Mouse (Mus musculus) intestine, embryonic 15.5 days (tissue): Measurements from ENCODE around the gene Hdac10. TPM values are rescaled to one million over a fixed set of nuclear protein-coding genes. Genes with fewer than 3 reads are reported as not detected.

Experiments
- ATAC-seq: fragments of 200-750 bp; cut with Nextera tagmentation; 2 replicates; pipeline ENCODE4 v1.8.0; 2017; ENCODE audit warnings: moderate TSS enrichment, moderate library complexity
- H3K27ac ChIP-seq: fragments of 300-500 bp; sonication (generic); 2 replicates; pipeline ENCODE4 v1.5.1; 2015; ENCODE audit warnings: mild to moderate bottlenecking, inconsistent platforms
- H3K27me3 ChIP-seq: fragments of 300-500 bp; sonication (generic); replicated peaks from 2 replicates; pipeline ENCODE4 v1.6.1; 2015; ENCODE audit warnings: inconsistent platforms
- H3K36me3 ChIP-seq: fragments of 300-500 bp; sonication (generic); 2 replicates; pipeline ENCODE4 v1.6.1; 2015; ENCODE audit warnings: inconsistent platforms
- H3K4me1 ChIP-seq: fragments of 300-500 bp; sonication (generic); replicated peaks from 2 replicates; pipeline ENCODE4 v1.6.1; 2015; ENCODE audit warnings: inconsistent platforms
- H3K4me2 ChIP-seq: fragments of 300-500 bp; sonication (generic); replicated peaks from 2 replicates; pipeline ENCODE4 v1.6.1; 2015; ENCODE audit warnings: mild to moderate bottlenecking, inconsistent platforms
- H3K4me3 ChIP-seq: fragments of 300-500 bp; sonication (generic); replicated peaks from 2 replicates; pipeline ENCODE4 v1.5.1; 2015; ENCODE audit warnings: inconsistent platforms
- H3K9ac ChIP-seq: fragments of 300-500 bp; sonication (generic); 2 replicates; pipeline ENCODE4 v1.6.1; 2015; ENCODE audit warnings: inconsistent platforms
- H3K9me3 ChIP-seq: fragments of 300-500 bp; sonication (generic); 2 replicates; pipeline ENCODE4 v1.6.1; 2016; ENCODE audit warnings: inconsistent platforms
- WGBS: fragments of 180-500 bp; shearing (Covaris S2); methylation state at CpG from one replicate; pipeline ENCODE4 v1.1.7; 2015; 5-methylcytosine and 5-hydroxymethylcytosine counted together
- polyA plus RNA-seq: library from polyadenylated mRNA; unstranded; fragments of >200 nt; fragmentation: Nextera tagmentation; extraction: Ambion mirVana; gene quantifications from 2 replicates; pipeline ENCODE4 v1.2.1, GENCODE M21; 2015

The Hdac10 gene
- polyA plus RNA-seq: 20.3 and 20.8 TPM in 2 replicates

- Histone ChIP-seq H3K27me3 (no peaks in the 10 kb centered on the region), H3K27ac (peak within 1 kb of the TSS; percentile 87), H3K36me3 (no peaks in the 10 kb centered on the region), H3K9me3 (no peaks in the 10 kb centered on the region), H3K4me3 (peak within 1 kb of the TSS; percentile 65), H3K4me2 (peak within 1 kb of the TSS; percentile 91), H3K4me1 (peaks cover 22% of the 10 kb centered on the region), H3K9ac (peak within 1 kb of the TSS; percentile 68)
- WGBS: 2% methylated on average over 36 of the region's 36 CpGs
- ATAC-seq: peak; percentile 92
Measured at GRCm38 (mm10) chr15:89128382-89129350, at the start of gene Hdac10. TSS of gene Hdac10 (minus strand) at chr15:89128700.

DNA sequence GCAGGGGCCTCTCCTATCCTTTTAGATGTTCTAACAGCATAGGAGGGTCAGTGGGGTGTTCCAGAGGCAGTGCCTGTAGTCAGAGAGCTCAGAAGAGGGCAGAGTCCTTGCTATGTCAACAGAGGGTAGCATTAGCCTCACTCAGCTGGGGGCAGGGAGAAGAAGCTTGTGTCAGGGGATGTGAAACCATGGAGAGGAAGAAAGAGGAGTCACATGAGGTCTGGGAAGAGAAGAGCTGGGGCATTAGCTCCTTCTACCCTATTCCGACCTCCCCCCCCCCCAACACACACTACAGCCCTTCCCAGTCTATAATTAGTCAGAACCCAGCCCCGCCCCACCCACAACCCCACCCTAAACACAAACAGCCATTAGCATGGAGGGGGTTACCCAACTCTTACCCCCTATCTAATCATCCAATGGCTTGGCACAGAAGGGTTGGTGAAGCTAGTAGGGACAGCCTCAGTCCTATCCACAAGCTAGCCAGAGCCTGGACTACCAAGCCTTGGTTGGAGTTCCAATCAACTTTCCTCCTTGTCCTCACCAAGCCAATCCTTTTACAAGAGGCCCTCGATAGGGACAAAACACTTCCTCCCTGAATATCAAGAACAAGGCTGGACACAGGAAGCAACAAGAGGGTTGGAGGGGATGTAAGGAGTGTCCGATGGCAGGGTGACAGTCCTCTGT is 49.2 kb upstream of the Hdac10 start:
- H3K9ac ChIP-seq: peak overlapping the region; percentile 9; the same call in 1 of the 2 replicates
- H3K4me1 ChIP-seq: peaks cover 68% of the 10 kb centered on the region
- H3K4me2 ChIP-seq: peak overlapping the region; percentile 90
- H3K27ac ChIP-seq: peak overlapping the region; percentile 93
- ATAC-seq: peak; percentile 31
- H3K27me3 ChIP-seq: no peaks in the 10 kb centered on the region
- 56% methylated on average over 4 of the region's 4 CpGs for whole genome bisulfite sequencing
- H3K4me3 ChIP-seq: 0 out of 2 replicates have a peak overlapping the region, but pooled peaks have one; percentile 85
- no peaks in the 10 kb centered on the region for H3K9me3 ChIP-seq
- H3K36me3 ChIP-seq: no peaks in the 10 kb centered on the region

- no peaks in the 10 kb centered on the region for H3K9me3 ChIP-seq
- ATAC-seq: peak; percentile 14
- 0 out of 2 replicates have a peak overlapping the region, but pooled peaks have one; percentile 6 for H3K4me3 ChIP-seq
- no peaks in the 10 kb centered on the region for H3K36me3 ChIP-seq
- H3K27ac ChIP-seq: peak overlapping the region; percentile 93
- H3K9ac ChIP-seq: peak overlapping the region; percentile 9
- 7% methylated on average over 5 of the region's 5 CpGs for WGBS
- no peaks in the 10 kb centered on the region for H3K27me3 ChIP-seq
- peak overlapping the region; percentile 90 for H3K4me2 ChIP-seq
- H3K4me1 ChIP-seq: peaks cover 71% of the 10 kb centered on the region
Measured at GRCm38 (mm10) chr15:89177121-89177520, 48.6 kb upstream of the Hdac10 start.

DNA sequence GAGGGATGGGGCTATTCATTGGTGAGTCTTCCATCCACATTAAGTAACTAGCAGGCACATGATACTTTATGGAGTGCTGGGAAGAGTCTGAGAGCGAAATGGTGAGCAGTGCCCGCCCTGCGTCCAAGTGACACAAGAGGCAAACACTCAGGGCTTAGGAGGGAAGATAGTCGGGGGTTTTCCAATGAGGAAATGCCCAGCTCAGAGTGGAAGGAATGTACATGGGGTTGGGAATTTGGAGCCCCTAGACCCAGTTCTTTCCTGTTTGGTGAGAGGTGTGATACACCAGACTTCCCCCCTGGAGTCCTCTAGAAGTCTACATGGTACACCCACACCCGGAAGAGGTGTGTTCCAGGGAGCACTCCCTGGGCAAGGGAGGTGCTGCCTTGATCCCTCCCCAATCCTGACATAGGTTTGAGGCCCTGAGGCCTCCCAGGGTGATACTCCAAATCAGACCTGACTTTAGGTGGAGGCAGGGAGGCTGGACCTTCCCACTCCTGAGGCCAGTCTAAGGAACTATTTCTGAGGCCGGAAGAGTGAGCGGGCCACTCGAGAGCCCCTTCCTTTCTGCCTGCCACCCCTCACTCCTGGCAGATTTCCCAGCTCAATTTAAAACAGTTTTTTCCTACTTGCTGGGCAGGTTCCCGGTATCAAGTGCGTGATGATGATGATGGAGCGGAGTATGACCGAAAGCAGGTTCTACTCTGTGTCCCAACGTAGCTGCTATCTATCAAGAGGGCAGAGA is 47.1 kb upstream of the Hdac10 start:
- WGBS: 69% methylated on average over 13 of the region's 13 CpGs
- Histone ChIP-seq H3K27ac (peak overlapping the region; percentile 32; the same call in 1 of the 2 replicates), H3K36me3 (no peaks in the 10 kb centered on the region), H3K4me3 (no peak overlapping the region), H3K4me1 (peaks cover 78% of the 10 kb centered on the region), H3K4me2 (peak overlapping the region; percentile 98), H3K9me3 (no peaks in the 10 kb centered on the region), H3K27me3 (no peaks in the 10 kb centered on the region), H3K9ac (no peak overlapping the region)
- no peak for ATAC-seq

- ATAC-seq: no peak
- peak overlapping the region; percentile 98; the same call in 1 of the 2 replicates for H3K4me2 ChIP-seq
- H3K27ac ChIP-seq: no peak overlapping the region
Measured at GRCm38 (mm10) chr15:89174889-89175339, 46.4 kb upstream of the Hdac10 start.

DNA sequence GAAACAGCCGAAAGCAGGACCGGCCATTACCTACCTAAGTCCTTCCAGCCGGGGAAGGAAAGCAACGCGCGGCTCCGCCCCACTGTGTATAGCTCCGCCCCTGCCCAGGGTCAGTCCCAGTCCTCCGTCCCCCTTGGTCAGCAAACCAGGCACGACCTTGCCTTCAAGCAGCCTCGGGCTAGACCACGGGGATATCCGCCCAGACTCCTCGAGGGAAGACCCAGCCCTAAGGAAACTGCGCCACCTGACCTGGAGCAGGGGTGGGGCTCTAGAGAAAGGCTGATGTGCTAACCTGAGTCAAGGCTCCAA is 45.4 kb upstream of the Hdac10 start:
- Histone ChIP-seq H3K9ac (peak overlapping the region; percentile 64), H3K27ac (peak overlapping the region; percentile 59), H3K4me2 (peak overlapping the region; percentile 98), H3K36me3 (no peaks in the 10 kb centered on the region), H3K4me3 (peak overlapping the region; percentile 55), H3K9me3 (no peaks in the 10 kb centered on the region), H3K27me3 (no peaks in the 10 kb centered on the region), H3K4me1 (peaks cover 90% of the 10 kb centered on the region)
- 2% methylated on average over 15 of the region's 15 CpGs for WGBS
- ATAC-seq: peak; percentile 58

More at GRCm38 (mm10) chr15:89174889-89175339, 46.4 kb upstream of the Hdac10 start:
- Histone ChIP-seq H3K27me3 (no peaks in the 10 kb centered on the region), H3K36me3 (no peaks in the 10 kb centered on the region), H3K4me1 (peaks cover 84% of the 10 kb centered on the region), H3K9me3 (no peaks in the 10 kb centered on the region), H3K4me3 (no peak overlapping the region), H3K9ac (no peak overlapping the region)
- WGBS: 51% methylated on average over 11 of the region's 11 CpGs

DNA sequence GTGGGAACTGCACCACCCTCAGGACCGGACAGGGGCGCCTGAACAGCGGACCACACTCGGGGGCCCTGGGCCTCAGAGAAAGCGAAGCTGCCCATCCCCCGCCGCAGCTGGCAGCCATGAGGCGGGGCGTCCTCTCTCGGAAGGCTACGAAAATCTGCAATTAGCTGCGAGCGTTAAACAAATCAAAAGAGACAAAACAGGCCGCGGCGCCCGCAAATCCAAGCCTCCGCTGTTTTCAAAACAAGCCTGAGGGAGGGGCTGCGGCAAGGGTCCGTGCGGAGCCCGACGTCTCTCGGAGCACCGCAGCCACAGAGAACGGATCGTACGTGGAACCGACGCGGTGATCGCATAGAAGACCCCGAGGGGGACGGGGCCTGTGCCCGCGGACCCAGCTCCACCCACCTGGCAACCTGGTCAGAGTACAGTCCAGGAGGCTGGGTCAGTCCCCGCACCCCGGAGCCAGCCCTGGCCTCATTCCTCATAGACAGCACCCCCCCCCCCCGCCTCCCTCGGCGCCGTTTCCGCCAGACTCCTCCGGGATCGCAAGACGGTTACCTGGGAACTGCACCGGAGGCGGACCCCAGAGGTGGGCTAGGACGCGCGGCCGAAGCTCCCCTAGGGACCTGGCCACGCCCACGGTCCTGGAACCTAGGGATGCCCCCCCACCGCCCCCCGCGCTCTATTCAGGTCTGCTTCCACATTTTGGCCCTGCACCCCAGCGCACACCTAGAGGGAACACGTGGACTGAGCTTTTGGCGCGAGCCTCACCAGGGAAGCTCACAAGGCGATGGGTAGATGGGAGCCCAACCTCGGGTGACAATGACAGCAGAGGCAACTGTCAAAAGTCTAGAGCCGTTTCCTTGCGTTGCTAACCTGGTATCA is 44.8 kb upstream of the Hdac10 start:
- Histone ChIP-seq H3K27me3 (no peaks in the 10 kb centered on the region), H3K27ac (peak overlapping the region; percentile 59), H3K4me1 (peaks cover 86% of the 10 kb centered on the region), H3K9me3 (no peaks in the 10 kb centered on the region), H3K36me3 (no peaks in the 10 kb centered on the region), H3K4me3 (peak overlapping the region; percentile 55), H3K9ac (peak overlapping the region; percentile 64), H3K4me2 (peak overlapping the region; percentile 98)
- peak; percentile 22 for ATAC-seq
- under 1% methylated on average over 63 of the region's 65 CpGs for WGBS

- Histone ChIP-seq H3K9me3 (no peaks in the 10 kb centered on the region), H3K4me3 (peak overlapping the region; percentile 55), H3K4me1 (peaks cover 78% of the 10 kb centered on the region), H3K36me3 (peaks cover 9% of the 10 kb centered on the region), H3K4me2 (peak overlapping the region; percentile 98), H3K9ac (peak overlapping the region; percentile 64), H3K27me3 (no peaks in the 10 kb centered on the region), H3K27ac (peak overlapping the region; percentile 59)
- no peak for ATAC-seq
- WGBS: 45% methylated on average over 17 of the region's 17 CpGs
Measured at GRCm38 (mm10) chr15:89172276-89172935, 43.9 kb upstream of the Hdac10 start.

DNA sequence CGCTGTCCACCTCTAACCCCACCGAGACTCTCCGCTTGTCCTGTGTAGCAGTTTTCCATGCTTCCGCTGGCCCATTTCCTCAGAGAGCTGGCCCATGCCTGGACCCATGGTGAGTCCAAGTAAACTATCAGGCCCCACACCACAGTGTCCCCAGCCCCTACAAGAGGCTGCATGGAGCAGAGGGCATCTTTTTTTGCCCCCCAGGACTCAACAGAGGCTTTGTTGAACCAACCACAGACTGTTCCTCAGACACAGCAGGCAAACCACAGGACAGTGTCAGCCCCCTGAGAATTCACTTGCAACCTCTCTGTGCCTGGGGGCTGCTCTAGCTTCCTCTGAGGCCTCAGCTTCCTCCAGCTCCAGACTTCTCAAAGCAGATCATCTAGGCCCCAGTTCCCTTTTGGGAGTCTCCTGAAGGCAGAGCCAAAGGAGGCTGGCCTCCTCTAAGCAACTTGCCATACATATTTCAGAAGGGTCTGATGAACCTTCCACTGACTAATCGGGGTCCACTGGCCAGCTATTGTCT is 43.1 kb upstream of the Hdac10 start:
- H3K27ac ChIP-seq: no peak overlapping the region; the same call in 1 of the 2 replicates
- no peaks in the 10 kb centered on the region for H3K9me3 ChIP-seq
- H3K4me3 ChIP-seq: no peak overlapping the region
- no peaks in the 10 kb centered on the region for H3K27me3 ChIP-seq
- WGBS: 89% methylated on average over 5 of the region's 5 CpGs
- ATAC-seq: no peak
- no peak overlapping the region for H3K9ac ChIP-seq
- H3K36me3 ChIP-seq: peaks cover 17% of the 10 kb centered on the region
- peaks cover 69% of the 10 kb centered on the region for H3K4me1 ChIP-seq
- no peak overlapping the region for H3K4me2 ChIP-seq

DNA sequence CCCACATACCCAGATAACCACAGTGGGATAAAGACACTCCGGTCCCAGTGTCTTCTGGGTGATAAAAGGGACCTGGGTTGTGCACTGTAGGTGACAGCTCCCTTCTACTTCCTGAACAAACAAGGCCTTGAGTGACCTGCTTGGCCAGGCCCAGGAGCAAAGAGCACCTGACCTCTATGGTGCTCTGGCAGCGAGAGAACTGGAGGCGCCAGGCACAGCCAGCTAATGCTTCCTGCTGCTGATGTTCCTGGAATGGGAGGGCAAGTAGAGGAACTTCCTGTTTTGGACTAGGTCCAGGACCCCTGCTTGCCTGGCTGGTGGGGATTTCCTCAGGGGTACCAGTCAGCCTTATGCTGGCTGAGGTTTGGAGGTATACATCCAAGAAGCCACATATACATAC is 41.6 kb upstream of the Hdac10 start:
- 19% methylated on average over 3 of the region's 3 CpGs for WGBS
- Histone ChIP-seq H3K36me3 (peaks cover 32% of the 10 kb centered on the region), H3K9me3 (no peaks in the 10 kb centered on the region), H3K27me3 (no peaks in the 10 kb centered on the region), H3K27ac (peak overlapping the region; percentile 74), H3K4me2 (peak overlapping the region; percentile 46), H3K4me3 (no peak overlapping the region), H3K9ac (no peak overlapping the region), H3K4me1 (peaks cover 56% of the 10 kb centered on the region)
- peak; percentile 16 for ATAC-seq
